Mouse (Mus musculus) limb, embryonic 10.5 days (tissue): Measurements from ENCODE around the gene Mecr. TPM values are rescaled to one million over a fixed set of nuclear protein-coding genes. Genes with fewer than 3 reads are reported as not detected.

Experiments
- polyA plus RNA-seq: library from polyadenylated mRNA; unstranded; fragments of >200 nt; fragmentation: Nextera tagmentation; extraction: Ambion mirVana; gene quantifications from 2 replicates; pipeline ENCODE4 v1.2.1, GENCODE M21; 2016

Mecr gene
- polyA plus RNA-seq, 1 experiment from 2014 or later, result 52.6 TPM

Other genes with a start within 250 kb of the Mecr start
- gene Ptpru, start 5.2 kb upstream of the Mecr start, polyA plus RNA-seq, result 10.7 and 16.0 TPM in 2 replicates
- gene Srsf4, start 30.1 kb downstream of the Mecr start, polyA plus RNA-seq, result 135 and 142 TPM in 2 replicates
- gene Tmem200b, start 78.3 kb downstream of the Mecr start, polyA plus RNA-seq, result 2.1 and 2.9 TPM in 2 replicates
- gene Gm10300, start 231.2 kb downstream of the Mecr start, polyA plus RNA-seq, result not detected in 2 replicates
- 105 and 122 TPM in 2 replicates for gene Epb41, start 231.9 kb downstream of the Mecr start, polyA plus RNA-seq